Mouse (Mus musculus) intestine, embryonic 16.5 days (tissue): Measurements from ENCODE around the gene Ypel3. TPM values are rescaled to one million over a fixed set of nuclear protein-coding genes. Genes with fewer than 3 reads are reported as not detected.

Experiments
- ATAC-seq: fragments of 200-750 bp; cut with Nextera tagmentation; 2 replicates; pipeline ENCODE4 v1.8.0; 2017; ENCODE audit warnings: moderate TSS enrichment, moderate library complexity
- H3K27ac ChIP-seq: fragments of 300-500 bp; sonication (generic); 2 replicates; pipeline ENCODE4 v1.5.1; 2014; ENCODE audit warnings: mild to moderate bottlenecking, low read length
- H3K27me3 ChIP-seq: fragments of 300-500 bp; sonication (generic); replicated peaks from 2 replicates; pipeline ENCODE4 v1.6.1; 2014; ENCODE audit warnings: low read length, control low read depth, mixed read lengths; ENCODE audit not compliant: control insufficient read depth, insufficient read depth
- H3K36me3 ChIP-seq: fragments of 300-500 bp; sonication (generic); 2 replicates; pipeline ENCODE4 v1.6.1; 2014; ENCODE audit warnings: low read length, control low read depth; ENCODE audit not compliant: control insufficient read depth, insufficient read depth
- H3K4me1 ChIP-seq: fragments of 300-500 bp; sonication (generic); 2 replicates; pipeline ENCODE4 v1.6.1; 2014; ENCODE audit warnings: low read length, control low read depth, mixed read lengths; ENCODE audit not compliant: control insufficient read depth, insufficient read depth
- H3K4me2 ChIP-seq: fragments of 300-500 bp; sonication (generic); 2 replicates; pipeline ENCODE4 v1.6.1; 2014; ENCODE audit warnings: low read depth, low read length, control low read depth
- H3K4me3 ChIP-seq: fragments of 300-500 bp; sonication (generic); 2 replicates; pipeline ENCODE4 v1.5.1; 2014; ENCODE audit warnings: mild to moderate bottlenecking, low read length
- H3K9ac ChIP-seq: fragments of 300-500 bp; sonication (generic); 2 replicates; pipeline ENCODE4 v1.6.1; 2014; ENCODE audit warnings: low read depth, low read length
- H3K9me3 ChIP-seq: fragments of 300-500 bp; sonication (generic); 2 replicates; pipeline ENCODE4 v1.6.1; 2016; ENCODE audit warnings: low read length, control low read depth; ENCODE audit not compliant: control insufficient read depth
- WGBS: fragments of 180-500 bp; shearing (Covaris S2); extraction: QIAGEN DNeasy Blood & Tissue Kit; methylation state at CpG from one replicate; pipeline ENCODE4 v1.1.7; 2014; 5-methylcytosine and 5-hydroxymethylcytosine counted together
- polyA plus RNA-seq: library from polyadenylated mRNA; unstranded; fragments of >200 nt; fragmentation: Nextera tagmentation; extraction: Ambion mirVana; gene quantifications from 2 replicates; pipeline ENCODE4 v1.2.1, GENCODE M21; 2015

Gene Ypel3
- polyA plus RNA-seq, 1 experiment from 2014 or later = 59.5 TPM

- H3K9me3 ChIP-seq = no peaks in the 10 kb centered on the region
- 85% methylated on average over 11 of the region's 11 CpGs for WGBS
- ATAC-seq = no peak
Observed at GRCm38 (mm10) chr7:126802134-126802889, 25.6 kb downstream of the Ypel3 start.

DNA sequence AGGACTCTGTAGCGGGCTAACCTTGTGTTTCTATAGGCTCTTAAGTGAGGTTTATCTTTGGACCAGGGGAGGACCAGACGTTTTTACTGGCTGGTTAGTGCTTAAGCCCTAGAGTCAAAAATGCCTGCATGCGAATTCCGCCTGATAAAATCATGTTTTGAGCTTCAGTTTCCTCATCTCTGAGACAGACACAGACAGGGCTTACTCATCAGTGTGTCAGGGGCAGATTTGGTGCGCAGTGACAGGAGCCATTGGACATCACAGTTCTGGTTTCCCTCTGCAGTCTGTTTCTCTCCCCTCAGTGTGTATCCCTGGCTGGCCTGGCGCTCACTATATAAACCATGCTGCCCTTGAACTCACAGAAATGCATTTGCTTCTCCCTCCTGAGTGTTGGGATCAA is 26.4 kb downstream of the Ypel3 start:
- Histone ChIP-seq H3K27ac (no peak overlapping the region), H3K4me1 (peaks cover 22% of the 10 kb centered on the region), H3K4me2 (no peak overlapping the region), H3K9ac (no peak overlapping the region), H3K27me3 (no peaks in the 10 kb centered on the region), H3K4me3 (no peak overlapping the region), H3K36me3 (no peaks in the 10 kb centered on the region), H3K9me3 (no peaks in the 10 kb centered on the region)
- ATAC-seq = no peak
- 71% methylated on average over 6 of the region's 6 CpGs for WGBS

More at GRCm38 (mm10) chr7:126802134-126802889, 25.6 kb downstream of the Ypel3 start:
- H3K27ac ChIP-seq = no peak overlapping the region
- no peak overlapping the region for H3K4me3 ChIP-seq
- H3K9ac ChIP-seq = no peak overlapping the region
- H3K4me1 ChIP-seq = peaks cover 19% of the 10 kb centered on the region
- H3K36me3 ChIP-seq = no peaks in the 10 kb centered on the region
- no peaks in the 10 kb centered on the region for H3K27me3 ChIP-seq
- H3K4me2 ChIP-seq = no peak overlapping the region

- H3K4me2 ChIP-seq = no peak overlapping the region
- H3K4me3 ChIP-seq = no peak overlapping the region
- no peak for ATAC-seq
- H3K27ac ChIP-seq = no peak overlapping the region
- H3K9me3 ChIP-seq = no peaks in the 10 kb centered on the region
- H3K27me3 ChIP-seq = no peaks in the 10 kb centered on the region
- H3K4me1 ChIP-seq = peaks cover 26% of the 10 kb centered on the region
- no peaks in the 10 kb centered on the region for H3K36me3 ChIP-seq
- H3K9ac ChIP-seq = no peak overlapping the region
Observed at GRCm38 (mm10) chr7:126803751-126804150, 27.0 kb downstream of the Ypel3 start.

DNA sequence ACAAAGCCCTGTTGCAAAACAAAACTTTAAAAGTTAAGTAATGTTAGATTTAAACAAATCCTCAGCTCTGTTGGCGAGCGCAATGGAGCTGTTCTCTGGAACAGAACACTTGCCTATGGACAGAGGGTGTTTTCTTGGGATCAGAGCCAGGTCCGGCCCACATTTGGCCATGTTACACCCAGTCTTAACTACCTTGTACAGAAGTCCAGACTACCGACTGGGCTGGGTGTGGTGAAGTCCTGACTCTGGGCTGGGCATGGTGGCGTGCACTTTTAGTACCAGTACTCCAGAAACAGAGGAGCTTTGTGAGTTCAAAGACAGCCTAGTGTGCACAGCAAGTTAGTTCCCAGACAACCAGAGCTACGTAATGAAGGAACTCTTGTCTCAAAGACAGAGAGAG is 30.2 kb downstream of the Ypel3 start:
- Histone ChIP-seq H3K27ac (no peak overlapping the region), H3K36me3 (no peaks in the 10 kb centered on the region), H3K27me3 (no peaks in the 10 kb centered on the region), H3K9ac (no peak overlapping the region), H3K4me2 (no peak overlapping the region), H3K4me3 (no peak overlapping the region), H3K9me3 (no peaks in the 10 kb centered on the region), H3K4me1 (peaks cover 14% of the 10 kb centered on the region)
- 66% methylated on average over 6 of the region's 6 CpGs for WGBS
- peak; percentile 39; the same call in 1 of the 2 replicates for ATAC-seq

DNA sequence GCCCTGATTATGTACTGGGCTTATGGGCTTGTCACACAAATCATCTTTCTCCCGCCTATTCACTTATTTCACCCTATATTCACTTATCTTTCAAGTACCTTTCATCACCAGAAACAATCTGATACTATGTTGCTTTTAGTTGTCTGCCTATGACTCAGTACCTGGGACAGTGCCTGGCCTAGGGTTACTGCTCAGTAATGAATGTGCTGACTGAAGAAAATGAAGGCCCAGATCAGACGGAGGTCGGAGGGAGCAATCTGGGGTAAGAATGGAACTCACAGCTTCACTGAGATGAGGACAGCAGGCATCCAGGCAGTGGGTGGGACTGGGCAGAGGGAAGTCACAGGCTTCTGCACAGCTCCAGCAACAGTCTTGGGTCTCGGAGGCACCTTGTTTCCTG is 30.6 kb downstream of the Ypel3 start:
- no peaks in the 10 kb centered on the region for H3K36me3 ChIP-seq
- H3K9me3 ChIP-seq = no peaks in the 10 kb centered on the region
- H3K27ac ChIP-seq = no peak overlapping the region
- ATAC-seq = no peak; the same call in 1 of the 2 replicates
- WGBS = 70% methylated on average over 4 of the region's 4 CpGs
- H3K4me2 ChIP-seq = 0 out of 2 replicates have a peak overlapping the region, but pooled peaks have one; percentile 95
- H3K4me3 ChIP-seq = no peak overlapping the region
- peaks cover 14% of the 10 kb centered on the region for H3K4me1 ChIP-seq
- H3K9ac ChIP-seq = peak overlapping the region; percentile 79
- H3K27me3 ChIP-seq = no peaks in the 10 kb centered on the region

GRCm38 (mm10) chr7:126808703-126809455 is 32.1 kb downstream of the Ypel3 start:
- H3K4me3 ChIP-seq = peak overlapping the region; percentile 71
- H3K36me3 ChIP-seq = no peaks in the 10 kb centered on the region
- peak; percentile 94 for ATAC-seq
- H3K9ac ChIP-seq = peak overlapping the region; percentile 79
- H3K9me3 ChIP-seq = no peaks in the 10 kb centered on the region
- peak overlapping the region; percentile 95 for H3K4me2 ChIP-seq
- H3K4me1 ChIP-seq = peaks cover 14% of the 10 kb centered on the region
- under 1% methylated on average over 43 of the region's 43 CpGs for WGBS
- H3K27me3 ChIP-seq = no peaks in the 10 kb centered on the region
- H3K27ac ChIP-seq = peak overlapping the region; percentile 72

GRCm38 (mm10) chr7:126809723-126810369 is 33.1 kb downstream of the Ypel3 start:
- peaks cover 14% of the 10 kb centered on the region for H3K4me1 ChIP-seq
- peak overlapping the region; percentile 79; the same call in 1 of the 2 replicates for H3K9ac ChIP-seq
- WGBS = 51% methylated on average over 5 of the region's 5 CpGs
- peak overlapping the region; percentile 95; the same call in 1 of the 2 replicates for H3K4me2 ChIP-seq
- H3K4me3 ChIP-seq = no peak overlapping the region
- H3K9me3 ChIP-seq = no peaks in the 10 kb centered on the region
- no peaks in the 10 kb centered on the region for H3K27me3 ChIP-seq
- ATAC-seq = no peak
- H3K36me3 ChIP-seq = no peaks in the 10 kb centered on the region
- no peak overlapping the region for H3K27ac ChIP-seq

DNA sequence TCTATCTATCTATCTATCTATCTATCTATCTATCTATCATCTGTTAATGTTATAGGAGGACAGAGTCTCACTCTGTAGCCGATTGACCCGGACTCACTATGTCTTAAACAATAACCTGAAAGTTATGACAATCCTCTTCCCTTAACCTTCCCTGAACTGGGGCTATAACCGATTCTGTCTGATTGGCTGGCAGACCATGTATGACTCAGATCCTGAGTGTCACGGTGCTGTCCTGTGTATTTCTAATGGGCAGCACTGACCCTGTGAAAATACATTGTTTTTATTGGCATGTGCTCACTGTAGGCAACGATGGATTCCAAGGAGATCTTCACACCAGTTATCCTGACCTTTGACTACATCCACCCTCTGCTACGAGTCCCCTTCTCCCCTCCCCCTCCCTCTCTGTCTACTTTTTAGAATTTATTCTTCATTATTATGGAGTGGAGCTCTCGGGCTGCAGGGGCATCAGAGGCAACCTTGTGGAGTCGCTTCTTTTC is 39.0 kb downstream of the Ypel3 start:
- WGBS = 62% methylated on average over 8 of the region's 8 CpGs
- ATAC-seq = no peak

GRCm38 (mm10) chr7:126816494-126816893 is 39.7 kb downstream of the Ypel3 start:
- no peak overlapping the region for H3K9ac ChIP-seq
- H3K27ac ChIP-seq = no peak overlapping the region
- no peak overlapping the region for H3K4me3 ChIP-seq
- no peak overlapping the region for H3K4me2 ChIP-seq
- 86% methylated on average over 8 of the region's 8 CpGs for WGBS
- H3K27me3 ChIP-seq = no peaks in the 10 kb centered on the region
- ATAC-seq = no peak
- peaks cover 3% of the 10 kb centered on the region; the same call in 1 of the 2 replicates for H3K9me3 ChIP-seq
- no peaks in the 10 kb centered on the region for H3K4me1 ChIP-seq
- no peaks in the 10 kb centered on the region for H3K36me3 ChIP-seq

More for the DNA sequence above, 39.0 kb downstream of the Ypel3 start:
- H3K4me2 ChIP-seq = no peak overlapping the region
- H3K4me1 ChIP-seq = no peaks in the 10 kb centered on the region
- H3K9ac ChIP-seq = no peak overlapping the region
- no peaks in the 10 kb centered on the region for H3K36me3 ChIP-seq
- H3K4me3 ChIP-seq = no peak overlapping the region
- no peaks in the 10 kb centered on the region for H3K27me3 ChIP-seq
- H3K27ac ChIP-seq = no peak overlapping the region
- peaks cover 3% of the 10 kb centered on the region; the same call in 1 of the 2 replicates for H3K9me3 ChIP-seq
